Mouse (Mus musculus): ENCODE data around the gene Gata1.

DNA sequence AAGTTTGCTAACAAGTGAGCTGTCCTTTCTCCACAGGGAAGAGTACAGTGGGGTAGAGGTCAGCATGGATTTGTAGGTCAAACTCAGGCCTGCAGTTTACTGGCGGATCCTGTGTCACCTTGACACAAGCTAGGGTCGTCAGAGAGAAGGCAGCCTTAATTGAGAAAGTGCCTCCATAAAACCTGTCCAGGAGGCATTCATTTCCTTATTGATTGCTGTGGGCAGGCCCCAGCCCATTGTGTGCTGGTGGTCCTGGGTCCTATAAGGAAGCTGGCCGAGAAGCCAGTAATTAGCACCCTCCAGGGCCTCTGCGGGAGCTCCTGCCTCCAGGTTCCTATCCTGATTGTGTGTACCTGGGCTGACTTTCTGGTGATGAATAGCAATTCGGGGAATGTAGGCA is 24.1 kb upstream of the Gata1 start:
- no peak for TF ChIP-seq CTCF (conservative IDR thresholded peaks at IDR 0.05 in 1 of 2, IDR thresholded peaks at IDR 0.05 in 1 of 2; ENCODE audit: low read depth in 2 of 2, low read length in 2 of 2)
- no peak for TF ChIP-seq RCOR1 (conservative IDR thresholded peaks at IDR 0.05; ENCODE audit: low read depth, low read length)
- TF ChIP-seq ZC3H11A (IDR thresholded peaks at IDR 0.05; ENCODE audit: low read depth, low read length): no peak
- TF ChIP-seq USF1 (IDR thresholded peaks at IDR 0.05; ENCODE audit: low read depth, low read length): no peak
- TF ChIP-seq POLR2A (IDR thresholded peaks at IDR 0.05; ENCODE audit: low read depth, low read length): no peak
